Mouse (Mus musculus): ENCODE measurements around the gene Phf24. TPM values are rescaled to one million over a fixed set of nuclear protein-coding genes. Genes with fewer than 3 reads are reported as not detected.

The Phf24 gene
- total and polyA plus RNA-seq, 3 experiments = 0.04 to 0.98 TPM; not detected in 1

- ATAC-seq (ENCODE audit: extremely low read depth, insufficient number of reproducible peaks, low FRiP score, poor library complexity, severe bottlenecking) (no peak), DNase-seq (ENCODE audit: low spot score) (peak; percentile 34)
- peaks cover 29% of the 10 kb centered on the region for H3K4me1 ChIP-seq (ENCODE audit: insufficient read depth, low read depth, low read length)
- TF ChIP-seq POLR2AphosphoS5 (IDR thresholded peaks at IDR 0.05; ENCODE audit: insufficient replicate concordance, low read depth, low read length) (no peak), GATA1 (IDR thresholded peaks at IDR 0.05; ENCODE audit: borderline replicate concordance, low read length) (no peak), GATA2 (IDR thresholded peaks at IDR 0.05; ENCODE audit: borderline replicate concordance, low read depth, low read length) (no peak), TAL1 (conservative IDR thresholded peaks at IDR 0.05; ENCODE audit: low read depth, low read length) (no peak), CTCF (IDR thresholded peaks at IDR 0.05; ENCODE audit: low read depth, low read length) (no peak)
- H3K4me3 ChIP-seq (ENCODE audit: low read depth, low read length) = peak overlapping the region; percentile 73
- H3K9me3 ChIP-seq (replicated peaks) = no peaks in the 10 kb centered on the region
- H3K36me3 ChIP-seq (replicated peaks) = no peaks in the 10 kb centered on the region
- H3K27me3 ChIP-seq (ENCODE audit: insufficient read depth, low read length) = peaks cover 57% of the 10 kb centered on the region
Measured at GRCm38 (mm10) chr4:42917402-42917774, 928 bp downstream of the Phf24 start.

- H3K27me3 ChIP-seq (ENCODE audit: insufficient read depth, low read length) = peaks cover 47% of the 10 kb centered on the region
- H3K4me1 ChIP-seq (ENCODE audit: insufficient read depth, low read depth, low read length) = peaks cover 19% of the 10 kb centered on the region
- TF ChIP-seq CTCF (IDR thresholded peaks at IDR 0.05; ENCODE audit: low read depth, low read length) (no peak), GATA2 (IDR thresholded peaks at IDR 0.05; ENCODE audit: borderline replicate concordance, low read depth, low read length) (no peak), TAL1 (conservative IDR thresholded peaks at IDR 0.05; ENCODE audit: low read depth, low read length) (no peak), GATA1 (IDR thresholded peaks at IDR 0.05; ENCODE audit: borderline replicate concordance, low read length) (no peak), POLR2AphosphoS5 (IDR thresholded peaks at IDR 0.05; ENCODE audit: insufficient replicate concordance, low read depth, low read length) (no peak)
- DNase-seq (ENCODE audit: low spot score) (no peak), ATAC-seq (ENCODE audit: extremely low read depth, insufficient number of reproducible peaks, low FRiP score, poor library complexity, severe bottlenecking) (no peak)
- no peaks in the 10 kb centered on the region for H3K36me3 ChIP-seq (replicated peaks)
- no peak overlapping the region for H3K4me3 ChIP-seq (ENCODE audit: low read depth, low read length)
- H3K9me3 ChIP-seq (replicated peaks) = no peaks in the 10 kb centered on the region
Measured at GRCm38 (mm10) chr4:42920726-42921125, 4.3 kb downstream of the Phf24 start.

- Histone ChIP-seq H3K9me3 (replicated peaks) (no peaks in the 10 kb centered on the region), H3K27me3 (ENCODE audit: insufficient read depth, low read length) (peaks cover 40% of the 10 kb centered on the region), H3K4me1 (ENCODE audit: insufficient read depth, low read depth, low read length) (peaks cover 16% of the 10 kb centered on the region), H3K4me3 (ENCODE audit: low read depth, low read length) (no peak overlapping the region), H3K36me3 (replicated peaks) (no peaks in the 10 kb centered on the region)
- TF ChIP-seq TAL1 (conservative IDR thresholded peaks at IDR 0.05; ENCODE audit: low read depth, low read length) (no peak), GATA1 (IDR thresholded peaks at IDR 0.05; ENCODE audit: borderline replicate concordance, low read length) (no peak), GATA2 (IDR thresholded peaks at IDR 0.05; ENCODE audit: borderline replicate concordance, low read depth, low read length) (no peak), POLR2AphosphoS5 (IDR thresholded peaks at IDR 0.05; ENCODE audit: insufficient replicate concordance, low read depth, low read length) (no peak), CTCF (IDR thresholded peaks at IDR 0.05; ENCODE audit: low read depth, low read length) (no peak)
- ATAC-seq (ENCODE audit: extremely low read depth, insufficient number of reproducible peaks, low FRiP score, poor library complexity, severe bottlenecking) (no peak), DNase-seq (ENCODE audit: low spot score) (no peak)
Measured at GRCm38 (mm10) chr4:42921536-42921935, 5.1 kb downstream of the Phf24 start.

- TF ChIP-seq GATA2 (IDR thresholded peaks at IDR 0.05; ENCODE audit: borderline replicate concordance, low read depth, low read length) (no peak), POLR2AphosphoS5 (IDR thresholded peaks at IDR 0.05; ENCODE audit: insufficient replicate concordance, low read depth, low read length) (no peak), CTCF (IDR thresholded peaks at IDR 0.05; ENCODE audit: low read depth, low read length) (no peak), GATA1 (IDR thresholded peaks at IDR 0.05; ENCODE audit: borderline replicate concordance, low read length) (no peak), TAL1 (conservative IDR thresholded peaks at IDR 0.05; ENCODE audit: low read depth, low read length) (no peak)
Measured at GRCm38 (mm10) chr4:42922056-42922455, 5.6 kb downstream of the Phf24 start.

GRCm38 (mm10) chr4:42922461-42922860 lies 6.0 kb downstream of the Phf24 start:
- peaks cover 33% of the 10 kb centered on the region for H3K27me3 ChIP-seq (ENCODE audit: insufficient read depth, low read length)
- DNase-seq (ENCODE audit: low spot score) = no peak
- no peak for ATAC-seq (ENCODE audit: extremely low read depth, insufficient number of reproducible peaks, low FRiP score, poor library complexity, severe bottlenecking)
- no peak overlapping the region for H3K4me3 ChIP-seq (ENCODE audit: low read depth, low read length)
- TF ChIP-seq POLR2AphosphoS5 (IDR thresholded peaks at IDR 0.05; ENCODE audit: insufficient replicate concordance, low read depth, low read length) (no peak), GATA1 (IDR thresholded peaks at IDR 0.05; ENCODE audit: borderline replicate concordance, low read length) (no peak), TAL1 (conservative IDR thresholded peaks at IDR 0.05; ENCODE audit: low read depth, low read length) (no peak), GATA2 (IDR thresholded peaks at IDR 0.05; ENCODE audit: borderline replicate concordance, low read depth, low read length) (no peak)
- H3K36me3 ChIP-seq (replicated peaks) = no peaks in the 10 kb centered on the region
- peaks cover 7% of the 10 kb centered on the region for H3K4me1 ChIP-seq (ENCODE audit: insufficient read depth, low read depth, low read length)
- no peaks in the 10 kb centered on the region for H3K9me3 ChIP-seq (replicated peaks)

More at GRCm38 (mm10) chr4:42922056-42922455, 5.6 kb downstream of the Phf24 start:
- Histone ChIP-seq H3K4me1 (ENCODE audit: insufficient read depth, low read depth, low read length) (peaks cover 11% of the 10 kb centered on the region), H3K36me3 (replicated peaks) (no peaks in the 10 kb centered on the region), H3K4me3 (ENCODE audit: low read depth, low read length) (no peak overlapping the region), H3K27me3 (ENCODE audit: insufficient read depth, low read length) (peaks cover 36% of the 10 kb centered on the region), H3K9me3 (replicated peaks) (no peaks in the 10 kb centered on the region)
- DNase-seq (ENCODE audit: low spot score) (no peak), ATAC-seq (ENCODE audit: extremely low read depth, insufficient number of reproducible peaks, low FRiP score, poor library complexity, severe bottlenecking) (no peak)

GRCm38 (mm10) chr4:42924095-42924710 lies 7.7 kb downstream of the Phf24 start:
- Histone ChIP-seq H3K4me3 (ENCODE audit: low read depth, low read length) (no peak overlapping the region), H3K36me3 (replicated peaks) (no peaks in the 10 kb centered on the region), H3K4me1 (ENCODE audit: insufficient read depth, low read depth, low read length) (0 out of 2 replicates have a peak, but pooled peaks cover 3% of the 10 kb centered on the region), H3K27me3 (ENCODE audit: insufficient read depth, low read length) (peaks cover 16% of the 10 kb centered on the region), H3K9me3 (replicated peaks) (peaks cover 3% of the 10 kb centered on the region; the same call in 1 of the 2 replicates)
- no peak for ATAC-seq (ENCODE audit: extremely low read depth, insufficient number of reproducible peaks, low FRiP score, poor library complexity, severe bottlenecking)
- no peak for TF ChIP-seq TAL1 (conservative IDR thresholded peaks at IDR 0.05; ENCODE audit: low read depth, low read length)
- TF ChIP-seq GATA2 (IDR thresholded peaks at IDR 0.05; ENCODE audit: borderline replicate concordance, low read depth, low read length) = no peak
- no peak for TF ChIP-seq GATA1 (IDR thresholded peaks at IDR 0.05; ENCODE audit: borderline replicate concordance, low read length)
- TF ChIP-seq CTCF (IDR thresholded peaks at IDR 0.05; ENCODE audit: low read depth, low read length) = no peak
- TF ChIP-seq POLR2AphosphoS5 (IDR thresholded peaks at IDR 0.05; ENCODE audit: insufficient replicate concordance, low read depth, low read length) = no peak
- no peak for DNase-seq (ENCODE audit: low spot score)
